Mouse (Mus musculus) MEL (cell line): ENCODE data around the gene Pank4.

Experiments
- BHLHE40 ChIP-seq: IDR thresholded peaks from 2 replicates; pipeline ENCODE4 v1.6.1; 2012; ENCODE audit warnings: low read depth, mild to moderate bottlenecking, inconsistent platforms, low read length, improper control_type of control experiment, borderline replicate concordance
- CHD1 ChIP-seq: IDR thresholded peaks from 2 replicates; pipeline ENCODE4 v1.6.1; 2012; ENCODE audit warnings: low read depth, mild to moderate bottlenecking, inconsistent platforms, low read length, improper control_type of control experiment
- ETS1 ChIP-seq: IDR thresholded peaks from 2 replicates; pipeline ENCODE4 v1.6.1; 2012; ENCODE audit warnings: low read depth, mild to moderate bottlenecking, inconsistent platforms, low read length, improper control_type of control experiment, moderate library complexity
- GABPA ChIP-seq: IDR thresholded peaks from 2 replicates; pipeline ENCODE4 v1.6.1; 2012; ENCODE audit warnings: low read depth, mild to moderate bottlenecking, inconsistent platforms, low read length, improper control_type of control experiment, moderate library complexity
- MAZ ChIP-seq: IDR thresholded peaks from 2 replicates; pipeline ENCODE4 v1.6.1; 2012; ENCODE audit warnings: low read depth, mild to moderate bottlenecking, inconsistent platforms, low read length, improper control_type of control experiment
- POLR2A ChIP-seq, 2 experiments: IDR thresholded peaks; 2 replicates each; pipeline ENCODE4 v1.6.1; 2011 to 2012; ENCODE audit warnings: low read length in 2 of 2, mild to moderate bottlenecking in 2 of 2, control low read depth in 1 of 2, improper control_type of control experiment in 1 of 2, low read depth in 1 of 2, moderate library complexity in 1 of 2; ENCODE audit not compliant: control insufficient read depth in 1 of 2, insufficient read depth in 1 of 2, poor library complexity in 1 of 2

- no peak for TF ChIP-seq GABPA
- TF ChIP-seq BHLHE40 = no peak
- no peak for TF ChIP-seq ETS1
- no peak for TF ChIP-seq POLR2A (IDR thresholded peaks at IDR 0.05; ENCODE audit: control insufficient read depth in 1 of 2, insufficient read depth in 1 of 2, low read depth in 1 of 2, low read length in 2 of 2, poor library complexity in 1 of 2)
- TF ChIP-seq MAZ = no peak
- TF ChIP-seq CHD1 = no peak
These were observed 41.4 kb downstream of the Pank4 start for GRCm38 (mm10) chr4:155005278-155005677.
